Mouse (Mus musculus) WW6 (cell line): ENCODE measurements around the gene Plk3.
A peak's percentile ranks its signal among the peaks of the same experiment; 100 is the strongest.

Source experiments
- DNase-seq: peaks from one replicate; pipeline ENCODE4 v3.0.0-alpha.2; 2013; ENCODE audit warnings: low read depth, low spot score

Gene Plk3

DNA sequence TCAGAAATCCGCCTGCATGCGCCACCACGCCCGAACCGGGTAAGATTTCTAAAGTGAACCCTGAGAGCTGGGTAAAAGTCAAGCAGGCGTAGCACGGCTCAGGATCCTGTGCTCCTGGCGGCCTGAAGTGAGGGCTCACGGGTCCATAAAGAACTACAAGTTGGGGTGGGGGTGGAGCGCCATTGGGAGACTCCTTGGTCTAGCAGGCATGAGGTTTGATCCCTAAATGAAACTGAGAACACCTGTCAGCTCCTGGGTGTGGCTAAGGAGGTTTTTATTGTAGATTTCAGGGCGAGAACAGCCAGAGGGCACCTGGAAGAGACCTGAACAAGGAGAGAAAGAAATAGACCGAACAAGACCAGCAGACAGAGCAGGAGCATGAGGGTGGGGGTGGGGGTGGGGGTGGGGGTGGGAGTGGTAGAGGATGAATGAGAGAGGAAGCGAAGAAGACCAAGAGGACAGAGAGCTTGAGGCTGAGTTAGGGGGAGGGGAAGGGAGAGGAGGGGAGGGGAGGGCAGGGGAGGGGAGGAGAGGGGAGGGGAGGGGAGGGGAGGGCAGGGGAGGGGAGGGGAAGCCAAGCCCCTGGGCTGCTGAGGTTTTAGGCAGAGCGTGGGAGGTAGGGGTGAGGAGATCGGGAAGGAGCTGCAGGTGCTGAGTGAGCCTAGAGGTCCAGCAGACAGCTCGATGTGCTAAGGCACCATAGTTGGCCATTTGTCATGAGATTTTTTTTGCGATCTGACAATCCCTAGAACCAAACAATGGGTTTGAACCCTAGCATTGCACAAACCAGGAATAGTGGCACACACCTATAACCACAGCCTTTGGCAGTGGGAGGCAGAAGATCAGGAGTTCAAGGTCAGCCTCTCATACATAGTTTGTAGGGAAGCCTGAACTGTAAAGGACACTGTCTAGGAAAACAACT lies 4.8 kb upstream of the Plk3 start:
- no peak for DNase-seq

DNA sequence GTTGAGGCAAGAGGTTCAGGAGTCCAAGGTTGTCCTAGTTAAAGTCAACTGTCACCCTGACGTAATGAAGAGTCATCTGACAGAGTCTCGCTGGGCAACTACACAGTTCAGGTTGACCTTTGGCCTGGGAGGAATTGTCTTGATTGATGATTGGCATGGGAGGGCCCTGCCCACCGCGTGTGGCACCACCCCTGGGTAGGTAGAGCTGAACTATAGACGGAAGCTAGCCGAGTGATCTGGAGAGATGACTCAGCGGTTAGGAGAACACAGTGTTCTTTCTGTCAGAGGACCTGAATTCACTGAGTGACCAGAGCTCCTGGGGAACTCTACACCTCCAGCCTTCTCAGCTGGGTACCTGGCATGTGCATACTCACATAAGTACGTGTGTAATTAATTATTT lies 2.3 kb upstream of the Plk3 start:
- DNase-seq: no peak

DNA sequence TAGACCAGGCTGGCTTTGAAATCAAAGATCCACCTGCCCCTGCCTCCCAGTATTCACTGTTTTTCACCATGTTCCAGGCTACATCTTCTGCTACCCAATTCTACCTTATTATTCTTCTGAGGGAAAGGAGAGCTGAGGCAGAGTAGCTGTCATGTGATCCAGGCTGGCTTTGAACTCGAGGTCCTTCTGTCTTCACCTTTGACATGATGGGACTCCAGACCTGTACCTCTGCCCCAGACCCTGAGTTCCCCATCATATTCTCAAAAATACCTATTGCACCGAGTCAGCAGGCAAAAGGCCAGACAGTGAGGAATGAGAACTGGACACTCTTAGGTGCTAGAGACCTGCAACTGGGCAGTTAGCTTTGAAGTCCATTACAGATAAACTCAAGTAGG lies 835 bp upstream of the Plk3 start:
- DNase-seq: no peak

DNA sequence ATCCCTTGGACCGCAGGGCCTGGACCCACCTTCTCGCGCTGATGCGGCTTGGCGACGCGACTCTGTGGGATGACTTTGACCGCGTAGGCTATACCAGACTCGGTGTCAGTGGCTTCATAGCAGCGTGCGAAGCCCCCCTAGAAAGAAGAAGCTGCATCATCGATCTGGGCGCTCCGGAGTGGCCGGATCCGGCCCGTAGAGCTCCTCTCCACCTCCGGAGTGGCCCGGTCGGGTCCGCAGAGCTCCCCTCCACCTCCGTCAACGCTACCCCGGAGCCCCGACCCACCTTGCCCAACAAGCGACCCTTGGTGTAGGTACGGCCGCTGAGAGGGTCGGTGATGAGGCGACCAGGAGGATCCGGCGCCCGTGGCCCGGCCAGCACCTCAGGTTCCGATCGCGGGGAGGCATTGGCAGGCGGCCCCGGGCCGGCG lies 382 bp downstream of the Plk3 start:
- no peak for DNase-seq

DNA sequence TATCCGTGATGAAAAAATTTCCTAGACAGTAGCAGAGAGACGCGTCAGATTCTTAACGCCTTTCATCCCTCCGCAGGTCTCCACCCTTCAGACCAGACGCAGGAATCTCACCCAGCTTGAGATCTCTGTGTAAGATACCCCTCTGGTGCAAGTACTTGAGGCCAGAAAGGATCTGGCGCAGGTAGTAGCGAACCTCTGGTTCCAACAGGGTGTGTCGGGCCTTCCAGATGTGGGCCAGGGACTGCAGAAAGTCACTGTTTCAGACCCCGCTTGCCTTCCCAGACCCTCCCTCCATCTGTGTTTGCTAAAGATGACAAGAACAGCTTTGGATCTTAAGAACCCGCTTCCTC lies 994 bp downstream of the Plk3 start:
- DNase-seq: no peak

DNA sequence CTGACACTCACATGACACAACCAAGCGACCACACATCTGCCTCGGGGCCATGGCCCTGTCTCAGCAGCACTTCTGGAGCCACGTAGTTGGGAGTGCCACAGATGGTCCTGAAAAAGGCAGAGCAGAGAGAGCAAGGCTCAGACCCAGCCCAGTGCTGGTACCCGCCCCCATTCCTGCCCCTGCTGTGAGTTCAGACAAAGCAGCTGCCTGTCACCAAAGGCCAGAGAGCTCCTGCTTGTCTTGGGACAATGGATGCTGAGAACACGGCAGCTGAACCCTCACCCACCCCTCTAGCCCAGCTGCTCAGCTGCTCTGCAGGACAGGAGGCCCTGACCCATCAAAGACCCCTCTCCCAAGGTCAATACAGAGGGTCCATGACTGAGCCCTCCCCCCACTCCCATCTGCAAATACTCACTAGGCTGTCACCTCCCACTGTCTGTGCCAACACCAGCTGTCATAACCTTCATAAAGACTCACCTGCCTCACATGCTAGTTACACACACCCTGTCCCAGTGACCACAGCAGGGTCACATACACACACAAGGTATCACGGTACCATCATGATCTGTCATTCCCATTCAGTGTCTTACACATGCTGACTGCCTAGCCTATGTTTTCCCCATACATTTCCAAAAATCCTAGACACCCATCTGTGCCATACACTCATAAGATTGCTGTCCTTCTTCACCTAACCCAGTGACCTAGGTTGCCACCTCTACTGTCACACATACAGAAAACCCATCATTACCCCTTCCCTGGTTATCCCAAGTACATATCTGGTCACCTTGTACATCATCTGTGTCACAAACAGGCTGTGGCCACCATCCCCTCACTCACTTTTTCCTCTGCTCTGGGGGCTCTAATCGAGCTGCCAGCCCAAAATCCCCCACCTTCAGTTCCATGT lies 1.6 kb downstream of the Plk3 start:
- no peak for DNase-seq

DNA sequence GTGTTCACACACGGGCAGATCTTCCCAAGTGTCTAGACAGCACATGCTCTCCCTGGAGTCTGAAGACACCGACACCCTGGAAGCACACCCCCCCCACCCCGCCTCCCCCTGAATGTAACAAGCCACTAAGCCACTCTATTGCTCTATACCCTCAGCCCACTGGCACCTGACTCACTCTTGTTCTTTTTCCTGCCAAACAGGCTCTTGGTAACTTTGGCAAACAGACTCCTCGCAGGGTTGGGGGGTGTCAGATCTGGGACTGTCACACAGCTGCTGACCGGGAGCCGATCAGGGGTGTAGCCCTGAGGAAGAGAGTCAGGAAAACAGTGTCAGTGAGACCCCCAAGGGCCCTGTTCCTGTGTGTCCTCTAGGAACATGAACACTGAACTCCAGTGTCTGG lies 2.6 kb downstream of the Plk3 start:
- no peak for DNase-seq

DNA sequence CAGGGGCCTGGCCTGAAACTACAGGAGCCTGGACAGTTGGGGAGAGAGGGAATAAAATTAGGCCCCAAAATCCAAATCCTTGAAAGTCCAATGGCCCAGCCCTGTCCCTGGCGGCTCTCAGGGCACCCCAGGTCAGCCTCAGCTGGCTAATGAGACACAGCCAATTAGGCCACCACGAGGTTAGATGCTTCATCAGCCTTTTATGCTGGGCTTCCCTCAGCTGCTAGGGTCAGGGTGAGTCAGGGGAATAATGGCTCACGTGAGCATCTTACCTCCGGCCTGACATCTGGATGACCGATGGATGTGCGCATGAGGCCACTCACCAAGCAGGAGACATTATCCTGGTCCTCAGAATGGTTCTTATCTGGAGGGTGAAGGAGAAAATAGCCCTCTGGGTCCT lies 3.0 kb downstream of the Plk3 start:
- DNase-seq: no peak

DNA sequence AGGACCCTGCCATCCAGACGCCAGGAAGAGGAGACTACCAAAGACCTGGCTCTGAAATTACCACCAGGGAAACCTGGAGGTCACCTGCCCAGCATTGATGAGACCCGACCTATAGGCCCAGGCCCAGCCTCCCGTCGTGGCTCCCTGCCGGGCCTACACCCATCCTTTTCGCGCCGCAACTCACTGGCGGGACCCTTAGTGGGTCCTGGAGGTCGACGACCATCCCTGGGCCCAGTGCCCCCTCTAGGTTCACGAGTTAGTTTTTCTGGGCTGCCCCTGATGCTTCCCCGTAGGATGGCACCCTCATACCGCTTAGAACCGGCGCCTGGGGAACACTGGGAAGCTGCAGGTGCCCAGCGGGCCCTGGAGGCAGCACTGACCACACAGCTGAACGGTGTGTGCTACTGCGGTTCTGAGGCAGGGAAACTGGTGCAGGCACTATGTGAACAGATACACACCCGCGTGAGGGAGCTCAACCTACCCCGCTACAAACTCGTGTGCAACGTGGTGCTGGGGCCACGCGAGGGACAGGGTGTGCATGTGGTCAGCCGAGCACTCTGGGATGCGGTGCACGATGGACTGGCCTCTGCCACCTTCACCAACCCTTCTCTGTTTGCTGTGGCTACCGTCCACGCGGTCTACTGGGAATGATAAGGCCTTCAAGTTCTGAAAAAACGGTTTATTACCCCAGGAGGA lies 5.6 kb downstream of the Plk3 start:
- DNase-seq: no peak

DNA sequence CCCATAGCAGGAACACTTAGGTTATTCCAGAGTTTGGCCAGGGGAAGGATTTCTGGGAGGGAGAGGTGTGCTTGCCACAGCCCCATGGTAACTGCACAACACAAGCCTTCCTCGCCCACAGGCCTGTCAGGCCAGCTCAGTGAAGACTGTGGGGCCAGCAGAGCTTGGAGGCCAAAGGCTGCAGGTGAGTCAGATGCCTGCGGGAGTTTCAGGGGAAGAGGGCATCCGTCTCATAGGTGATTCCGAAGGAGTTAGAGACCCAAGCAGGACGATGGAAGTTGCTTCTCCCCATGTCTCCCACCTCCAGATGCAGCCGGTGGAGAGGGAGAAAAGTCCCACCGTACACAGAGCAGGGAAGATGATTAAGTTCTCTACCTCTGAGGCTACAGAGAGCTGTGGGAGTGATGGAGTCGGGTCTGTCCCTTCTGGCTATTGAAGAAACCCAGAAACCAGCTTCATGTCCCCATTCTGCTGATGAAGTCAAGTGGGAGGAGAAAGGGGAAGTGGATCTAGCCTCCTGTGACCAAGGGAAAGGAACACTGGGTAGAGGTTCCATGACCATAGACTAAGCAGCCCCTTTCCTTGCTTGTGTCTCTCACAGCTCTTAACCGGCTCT lies 7.0 kb downstream of the Plk3 start, which contains the start of gene Tctex1d4:
TSS of gene Tctex1d4 (plus strand) at position 120 of the 616 bp plus-strand sequence.
- DNase-seq: no peak

DNA sequence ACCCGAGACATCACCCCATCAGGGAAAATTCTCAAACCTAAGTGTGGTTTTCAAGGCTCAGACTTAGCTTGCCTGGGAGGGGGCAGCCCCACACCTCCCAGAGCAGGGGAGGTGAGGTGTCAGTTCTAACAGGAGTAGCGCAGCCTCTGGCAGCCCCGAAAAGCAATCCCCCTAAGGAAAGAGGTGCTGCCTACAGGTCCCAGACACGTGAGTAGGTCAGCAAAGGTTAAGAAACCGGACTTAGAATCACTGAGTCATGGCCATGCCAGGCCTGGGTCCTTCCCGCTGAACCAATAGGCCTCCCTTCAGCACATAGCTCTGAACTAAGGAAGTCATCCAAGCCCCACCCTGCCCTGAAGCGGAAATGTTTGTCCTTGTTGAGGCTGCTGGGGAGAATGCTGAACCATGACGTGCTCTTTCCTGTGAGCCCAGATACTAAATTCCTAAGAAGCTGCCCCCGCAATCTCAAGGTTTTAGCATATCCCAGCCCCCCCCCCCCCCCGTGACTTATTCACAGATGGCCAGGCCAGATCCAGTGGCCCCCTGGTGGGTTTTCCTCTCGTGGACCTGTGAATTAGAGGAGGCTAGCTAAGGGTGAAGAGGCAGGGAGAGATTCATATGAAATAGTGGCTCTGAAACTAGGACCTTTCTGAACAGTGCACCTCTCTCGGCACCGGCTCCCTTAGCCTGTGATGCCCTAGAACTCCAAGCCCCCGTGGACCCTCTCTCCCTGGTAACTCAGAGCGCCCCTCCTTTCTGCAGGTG lies 7.7 kb downstream of the Plk3 start:
- DNase-seq: peak; percentile 85

DNA sequence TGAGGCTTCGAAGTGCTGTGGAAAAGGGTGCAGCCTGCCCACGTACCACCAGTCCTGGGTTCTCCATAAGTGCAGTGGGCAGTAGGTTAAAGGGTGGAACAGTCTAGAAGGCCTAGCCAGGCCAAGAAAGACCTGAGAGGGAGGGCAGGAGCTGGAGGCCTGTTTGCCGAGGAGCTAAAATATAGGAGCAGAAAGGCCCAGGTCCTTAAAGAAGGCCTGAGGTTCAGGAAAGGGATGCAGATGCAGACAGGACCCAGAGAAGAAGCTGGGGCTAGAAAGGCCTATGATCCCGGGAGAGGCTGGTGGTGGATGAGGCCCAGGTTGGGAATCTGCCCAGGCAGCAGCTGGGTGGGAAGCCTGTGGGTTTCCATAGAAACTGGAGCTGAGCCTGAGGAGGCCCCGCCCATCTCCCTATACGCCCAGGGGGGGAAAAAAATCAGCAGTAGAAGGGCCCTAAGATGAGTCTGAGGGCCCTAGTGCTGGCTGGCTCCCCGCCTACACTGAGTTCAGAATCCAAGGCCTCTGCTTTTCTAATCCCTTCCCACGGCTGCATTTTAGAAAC lies 8.3 kb downstream of the Plk3 start, which contains the start of gene Btbd19:
TSS of gene Btbd19 (minus strand) at position 378 of the 562 bp plus-strand sequence.
- DNase-seq: no peak

DNA sequence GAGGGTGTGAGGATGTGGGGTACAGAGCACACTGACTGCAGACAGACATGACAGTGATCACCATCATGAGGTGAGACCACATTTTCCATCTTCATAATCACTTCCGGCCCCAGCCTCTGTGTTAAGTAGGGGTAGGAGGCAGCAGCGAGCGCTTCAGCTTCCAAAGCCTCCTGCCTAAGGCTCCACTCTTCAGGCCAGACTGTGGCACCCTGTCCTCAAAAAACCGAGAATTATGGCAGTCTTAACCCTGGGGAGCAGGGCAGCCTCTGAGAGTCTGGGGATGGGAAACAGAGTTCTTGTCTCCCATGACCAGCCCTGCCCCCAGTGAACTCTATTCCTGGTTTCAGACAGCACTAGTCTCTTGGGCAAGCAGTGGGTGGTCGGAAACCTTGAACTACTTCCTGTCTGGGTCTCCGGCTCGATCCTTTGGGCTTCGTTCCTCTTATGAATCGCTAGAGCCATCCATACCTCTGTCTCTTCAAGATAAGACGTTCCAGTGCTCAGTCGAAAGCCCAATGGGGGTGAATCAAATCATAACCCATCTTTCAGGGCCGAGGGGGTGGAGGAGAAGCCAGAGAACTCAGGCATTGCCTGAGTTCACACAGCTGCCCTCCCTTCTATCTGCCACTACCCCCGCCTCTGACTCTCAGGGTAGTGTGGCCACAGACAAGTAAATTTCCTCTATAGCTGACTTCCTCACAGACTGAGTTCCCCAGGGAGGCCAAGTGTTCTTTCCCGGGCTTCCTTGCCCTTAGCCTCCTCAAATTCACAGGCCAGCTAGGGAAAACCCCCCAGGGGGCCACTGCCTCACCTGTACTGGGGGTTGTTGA lies 9.0 kb downstream of the Plk3 start:
- no peak for DNase-seq

DNA sequence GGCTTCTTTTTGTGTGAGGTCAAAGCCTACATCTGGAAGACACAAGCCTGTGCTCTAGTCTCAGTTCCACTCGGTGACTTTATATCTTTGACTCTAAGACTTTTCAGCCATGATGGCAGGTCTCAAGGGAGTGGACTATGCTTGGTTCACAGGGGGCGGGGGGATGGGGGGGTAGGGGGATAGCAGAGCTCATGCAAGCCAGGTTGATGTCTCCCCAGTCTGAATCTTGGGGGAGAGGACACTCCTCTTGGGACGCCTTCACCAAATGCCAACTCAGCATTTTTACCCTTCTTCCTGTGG lies 9.6 kb downstream of the Plk3 start:
- DNase-seq: no peak

DNA sequence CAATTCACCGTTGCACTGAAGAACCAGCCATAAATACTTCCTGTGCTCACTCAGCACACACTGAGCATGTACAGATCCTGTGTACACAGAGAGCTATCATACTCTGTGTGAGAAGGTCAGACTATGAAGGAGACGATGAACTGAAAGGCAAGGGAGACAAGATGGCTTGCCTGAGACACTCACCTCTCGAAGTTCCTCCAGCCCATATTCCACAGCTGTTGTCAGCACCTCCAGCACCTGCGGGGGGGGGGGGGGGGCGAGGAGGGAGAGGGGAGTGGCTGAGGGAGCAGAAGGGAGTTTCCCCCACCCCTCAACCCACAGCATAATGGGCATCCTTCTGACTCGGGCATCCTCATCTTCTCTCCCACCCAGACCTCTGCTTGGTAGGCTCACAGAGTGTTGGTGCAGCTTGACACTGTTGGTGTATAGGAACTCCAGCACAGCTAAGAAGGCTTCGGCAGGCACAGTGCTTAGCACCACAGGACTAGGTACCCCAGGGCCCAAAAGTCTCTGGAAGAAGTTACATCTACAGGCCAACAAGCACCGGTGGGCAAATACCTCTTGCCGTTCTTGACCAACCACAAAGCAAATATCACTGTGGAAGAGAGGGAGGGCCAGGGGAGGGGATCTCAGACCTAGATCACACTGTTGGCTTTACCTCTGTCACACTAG lies 10.1 kb downstream of the Plk3 start:
- DNase-seq: no peak

DNA sequence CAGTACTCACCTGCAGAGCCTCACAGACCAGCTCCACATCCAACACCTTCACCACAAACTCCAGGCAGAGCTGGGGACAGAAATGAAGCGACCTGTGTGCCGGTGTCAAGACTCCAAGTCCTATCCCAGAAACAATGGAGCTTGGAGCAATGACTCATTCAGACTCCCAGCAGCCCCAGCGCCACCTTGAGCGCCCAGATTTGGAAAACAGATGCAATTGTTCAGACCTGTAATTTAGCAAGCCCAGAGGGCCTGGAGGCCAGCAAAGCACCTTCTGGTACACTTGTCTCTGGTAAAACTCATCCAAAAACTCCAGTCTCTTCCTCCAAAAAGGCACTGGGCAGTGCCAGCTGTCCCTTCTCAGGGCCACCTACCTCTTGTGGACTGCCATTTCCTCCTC lies 11.6 kb downstream of the Plk3 start:
- no peak for DNase-seq

DNA sequence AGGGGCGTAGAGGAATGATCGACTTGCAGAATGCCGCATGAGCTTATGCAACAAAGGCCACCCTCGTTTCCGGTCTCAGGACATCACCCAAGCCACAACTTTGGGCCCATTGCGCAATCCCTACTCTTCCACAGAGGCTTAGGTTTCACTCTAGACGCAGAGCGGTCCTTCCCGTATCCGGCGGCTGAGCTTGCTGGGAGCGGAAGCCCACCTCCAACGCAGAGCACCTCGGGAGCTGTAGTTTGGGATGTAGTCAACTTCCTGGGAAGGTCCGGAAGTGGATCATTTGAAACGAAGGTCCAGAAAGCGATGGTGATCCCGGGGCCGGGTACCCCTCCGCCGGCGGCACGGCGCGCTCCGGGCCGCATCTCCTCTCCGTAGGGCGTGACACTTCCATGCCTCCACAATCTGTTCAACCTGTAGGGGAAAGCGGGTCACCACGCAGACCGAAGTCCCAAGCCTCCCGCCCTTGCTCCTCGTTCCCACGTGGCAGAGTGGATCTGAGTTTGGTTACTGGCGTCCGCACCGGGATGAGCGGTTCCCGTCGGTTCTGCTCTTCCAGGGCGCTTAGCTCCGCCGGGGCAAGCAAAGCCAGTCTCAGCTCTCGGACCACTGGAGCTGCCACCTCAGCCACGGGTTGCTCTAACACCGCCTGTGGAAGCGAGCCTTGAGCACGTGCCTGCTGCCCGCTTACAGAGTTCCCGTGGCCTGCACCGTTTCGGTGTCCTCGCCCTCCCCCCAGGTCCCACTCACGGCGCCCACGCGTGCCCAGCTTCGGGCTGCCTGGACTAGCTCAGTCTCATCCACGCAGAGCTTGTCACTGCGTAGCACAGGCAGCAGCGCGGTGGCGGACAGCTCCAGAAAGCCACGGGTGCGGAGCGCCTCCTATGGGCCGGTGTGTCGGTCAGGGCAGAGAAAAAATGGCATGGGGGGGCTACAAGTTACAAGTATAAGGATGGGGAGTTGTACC lies 13.0 kb downstream of the Plk3 start:
- peak; percentile 86 for DNase-seq

DNA sequence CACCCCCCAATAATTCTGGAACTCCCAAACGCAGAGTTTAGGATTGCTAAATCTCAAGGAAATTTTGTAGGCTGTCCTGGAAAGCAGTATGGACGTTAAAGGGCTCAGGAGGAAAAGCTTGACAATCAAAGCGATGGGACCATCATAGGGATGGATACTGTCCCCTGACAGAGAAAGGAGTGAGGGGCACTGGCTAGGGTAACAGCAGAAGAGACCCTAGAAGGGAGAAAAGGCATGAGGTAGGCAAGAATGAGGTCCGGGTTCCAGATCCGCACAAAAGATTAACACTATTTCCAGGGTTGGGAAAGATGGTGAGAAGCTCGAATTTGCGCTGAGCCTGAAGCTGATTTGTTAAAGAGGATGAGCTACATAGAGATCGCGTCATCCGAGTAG lies 13.7 kb downstream of the Plk3 start:
- no peak for DNase-seq
